Comparison of ENCODE assay signal across 8 mouse cellular contexts in the genomic region with DNA sequence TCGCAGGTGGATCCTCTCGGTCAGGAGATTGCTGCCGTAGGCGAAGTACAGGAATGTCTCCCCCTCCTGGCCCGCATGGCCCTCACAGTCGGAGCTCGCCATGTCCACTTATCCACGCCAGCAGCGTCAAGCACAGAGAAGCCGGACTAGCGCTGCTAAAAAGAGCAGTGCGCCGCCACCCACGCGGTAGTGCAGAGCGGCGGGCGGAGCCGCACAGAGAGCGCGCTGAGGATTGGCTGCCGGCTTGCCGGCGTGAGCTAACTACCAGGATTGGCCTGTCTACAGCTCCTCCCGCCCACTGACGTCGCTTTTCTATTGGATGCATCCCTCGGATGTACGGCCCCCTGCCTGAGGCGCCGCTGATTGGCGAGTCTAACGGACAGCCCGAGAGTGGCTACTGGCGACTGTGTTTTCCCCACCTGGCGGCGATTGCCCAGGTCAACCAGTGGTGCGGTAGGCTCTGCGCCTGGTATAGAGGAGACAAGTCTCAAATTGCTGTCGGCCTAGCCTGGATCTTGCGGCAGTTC. TPM values are rescaled to one million over a fixed set of nuclear protein-coding genes. Genes with fewer than 3 reads are reported as not detected.
DNase-seq lines count a peak whose midpoint lies in the region; ATAC-seq and TF ChIP-seq lines count a peak whose summit lies in the region.

A gene (minus strand): TSS at position 217 of the 527 bp plus-strand sequence.

- intact Hi-C loops in heart, postnatal 25 days (cut with DNase I) = loop anchor here (1.0 to 5.0 kb wide), 4 partner anchors 18 to 285 kb away; no protein-coding TSS in a partner anchor

- H3K27ac ChIP-seq in ES-E14 (ENCODE audit: insufficient read depth, low read depth, low read length, poor library complexity, severe bottlenecking) = no peak within 1 kb of the TSS
- no peak within 1 kb of the TSS for H3K27ac ChIP-seq in forebrain, embryonic 15.5 days (replicated peaks)

- TF ChIP-seq POLR2A in lung, adult 2 months (IDR thresholded peaks at IDR 0.05; ENCODE audit: borderline replicate concordance, extremely low read depth, low read depth, low read length) = peak; percentile 76; the same call in 1 of the 2 replicates

- H3K9me3 ChIP-seq in ES-E14 (ENCODE audit: control insufficient read depth, insufficient read depth, low read depth, low read length) = no peaks in the 10 kb centered on the region
- no peaks in the 10 kb centered on the region for H3K9me3 ChIP-seq in forebrain, embryonic 15.5 days

- peak within 1 kb of the TSS; percentile 62 for H3K9ac ChIP-seq in ES-E14 (ENCODE audit: insufficient read depth, low read depth, low read length, poor library complexity, severe bottlenecking)
- peak within 1 kb of the TSS; percentile 65 for H3K9ac ChIP-seq in forebrain, embryonic 15.5 days (replicated peaks)

- H3K4me1 ChIP-seq in ES-E14 (ENCODE audit: control insufficient read depth in 2 of 2, insufficient read depth in 2 of 2, low read length in 2 of 2, poor library complexity in 1 of 2) = no peaks in the 10 kb centered on the region; a peak in 2 of 4 replicates
- peaks cover 12% of the 10 kb centered on the region for H3K4me1 ChIP-seq in forebrain, embryonic 15.5 days
- H3K4me1 ChIP-seq in lung, adult 2 months (ENCODE audit: control insufficient read depth, insufficient read depth, low read length) = peaks cover 6% of the 10 kb centered on the region; the same call in 1 of the 2 replicates

- peak within 1 kb of the TSS; percentile 90 for H3K4me2 ChIP-seq in forebrain, embryonic 15.5 days (replicated peaks)

- peak within 1 kb of the TSS; percentile 71 to 73 for H3K4me3 ChIP-seq in ES-E14 (ENCODE audit: insufficient read depth in 1 of 2, low read depth in 1 of 2, low read length in 2 of 2, poor library complexity in 1 of 2, severe bottlenecking in 1 of 2)
- peak within 1 kb of the TSS; percentile 56 for H3K4me3 ChIP-seq in forebrain, embryonic 15.5 days
- peak within 1 kb of the TSS; percentile 69 for H3K4me3 ChIP-seq in lung, adult 2 months (replicated peaks; ENCODE audit: extremely low read depth, low read depth, low read length)

- WGBS in forebrain, embryonic 15.5 days = under 1% methylated on average over 41 of the region's 41 CpGs
- WGBS in lung, adult 2 months = under 1% methylated on average over 41 of the region's 41 CpGs

- no peaks in the 10 kb centered on the region for H3K36me3 ChIP-seq in ES-E14 (ENCODE audit: control insufficient read depth, insufficient read depth, low read length, poor library complexity, severe bottlenecking)
- H3K36me3 ChIP-seq in forebrain, embryonic 15.5 days = no peaks in the 10 kb centered on the region

- peak; percentile 100 for ATAC-seq in forebrain, embryonic 15.5 days (replicated peaks)
- ATAC-seq in neutrophil, adult 5-6 weeks (ENCODE audit: extremely low read depth, insufficient number of reproducible peaks, low FRiP score, poor library complexity, severe bottlenecking) = peak; percentile 96

- TF ChIP-seq CTCF in lung, adult 2 months (IDR thresholded peaks at IDR 0.05; ENCODE audit: insufficient read depth, low read length) = peak; percentile 80

- peak; percentile 88 for DNase-seq in ES-E14 (ENCODE audit: low read depth, low spot score)
- peak; percentile 98 for DNase-seq in cerebellum, adult 11-12 months
- DNase-seq in heart, postnatal 25 days (ENCODE audit: low spot score) = peak; percentile 96
- DNase-seq in layer of hippocampus, adult 18-20 months (ENCODE audit: low spot score in 2 of 2) = peak; percentile 96 to 98
- peak; percentile 94 for DNase-seq in lung, adult 2 months
- peak; percentile 88 to 91 for DNase-seq in thymus, adult 18-20 months

- in situ Hi-C loops in ES-E14 (cut with MboI; ENCODE audit: low sequenced_read_pairs in 2 of 2, unreplicated experiment in 2 of 2) = no loop called here

- 0 out of 2 replicates have a peak, but pooled peaks cover 4% of the 10 kb centered on the region for H3K27me3 ChIP-seq in forebrain, embryonic 15.5 days

TF ChIP-seq in ES-E14, 5 proteins besides CTCF, POLR2A, EP300 and RAD21:
- TF ChIP-seq HCFC1 (IDR thresholded peaks at IDR 0.05; ENCODE audit: borderline replicate concordance, insufficient read depth, low read length) (0 out of 2 replicates have a peak, but pooled peaks have one; percentile 24), CHD2 (IDR thresholded peaks at IDR 0.05; ENCODE audit: low read depth, low read length) (no peak), ZC3H11A (IDR thresholded peaks at IDR 0.05; ENCODE audit: borderline replicate concordance, low read depth, low read length) (0 out of 2 replicates have a peak, but pooled peaks have one; percentile 2)
TF ChIP-seq in ES-E14: peak in this region for 2.

RNA-seq across cellular contexts. Expression of the gene that starts here (rescaled TPM):
- total RNA-seq in ES-E14 (2012; rRNA removed) = 17.1 and 25.4 TPM in 2 replicates
- polyA plus RNA-seq in forebrain, embryonic 15.5 days (2015; fragmentation: Nextera tagmentation; extraction: Ambion mirVana) = 13.3 and 15.5 TPM in 2 replicates
- total RNA-seq in heart, postnatal 25 days (2021) = 10 to 100 TPM; 21.8 to 26.1 TPM
- 10 to 100 TPM; 35.2 to 41.0 TPM for total RNA-seq in layer of hippocampus, adult 18-20 months (2021)
- polyA plus RNA-seq in lung, adult 2 months (2012; rRNA removed) = 1.4 and 2.4 TPM in 2 replicates
- 35.7 and 57.7 TPM in 2 replicates for total RNA-seq in neutrophil, adult 5-6 weeks (2017)
